10 mouse cellular contexts compared by ENCODE assay signal in the genomic region with DNA sequence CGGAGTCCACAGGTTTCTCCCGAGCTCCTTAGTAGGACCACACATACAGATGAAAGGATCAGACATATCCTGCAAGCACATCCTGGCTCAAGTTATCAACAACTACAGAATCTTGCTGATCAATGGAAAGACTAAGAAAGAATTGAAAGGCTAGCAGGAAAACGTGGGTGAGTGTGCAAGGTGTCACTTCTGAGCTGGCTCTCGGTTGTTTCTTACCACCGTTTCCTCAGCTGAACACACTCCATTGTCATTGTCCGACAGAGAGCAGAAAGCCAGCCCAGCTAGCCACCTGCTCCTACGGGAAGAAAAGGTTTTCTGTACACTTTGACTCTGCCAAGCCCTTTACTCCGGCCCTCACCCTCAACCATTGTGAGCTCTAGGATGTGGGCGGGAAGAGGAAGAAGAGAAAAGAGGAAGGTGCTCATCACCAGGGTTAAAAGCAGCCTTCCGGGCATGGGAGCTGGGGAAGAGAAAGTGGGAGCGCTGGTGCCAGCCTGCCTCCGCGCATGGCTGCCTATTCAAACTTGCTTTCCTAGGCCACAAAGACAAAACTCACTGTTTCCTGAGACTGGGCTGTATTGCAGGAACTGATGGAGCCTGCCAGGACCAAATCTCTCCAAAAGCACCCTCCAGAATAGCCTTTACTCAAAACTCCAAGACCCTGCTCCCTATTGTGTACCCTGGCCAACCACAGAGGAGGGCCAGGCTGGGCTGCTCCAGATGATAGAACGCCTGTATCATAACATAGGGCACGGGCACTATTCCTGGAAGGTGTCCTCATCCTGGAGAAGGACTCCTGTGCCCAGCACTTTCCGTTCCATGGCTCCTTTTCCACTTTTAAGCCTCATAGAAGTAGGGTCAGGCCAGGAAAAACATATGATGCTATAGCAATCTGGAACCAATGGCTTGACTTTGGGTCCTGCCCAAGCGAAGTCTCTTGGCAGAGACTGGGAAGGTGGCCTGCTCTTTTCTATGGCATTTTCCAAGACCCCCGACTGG.
DNase-seq lines count a peak whose midpoint lies in the region; ATAC-seq and TF ChIP-seq lines count a peak whose summit lies in the region.
"Had no signal": no experiment of that assay in that cellular context is flagged by ENCODE, and none has a peak within 500 bp of the region (broad histone marks: within the 10 kb centered on the region; RNA-seq: fewer than 3 reads in every experiment).

No protein-coding gene starts in this region.

- ATAC-seq in hindbrain, embryonic 13.5 days (ENCODE audit: low FRiP score) = no peak
- ATAC-seq in hindbrain, embryonic 12.5 days (ENCODE audit: low FRiP score) = no peak
- no peak for ATAC-seq in embryonic facial prominence, embryonic 11.5 days (replicated peaks; ENCODE audit: insufficient number of reproducible peaks, low FRiP score, low TSS enrichment, low read depth)
- no peak for ATAC-seq in kidney, postnatal 0 days (replicated peaks; ENCODE audit: low FRiP score, low read depth)

- H3K4me3 ChIP-seq in hindbrain, embryonic 13.5 days = no peak overlapping the region
- no peak overlapping the region for H3K4me3 ChIP-seq in hindbrain, embryonic 12.5 days
- H3K4me3 ChIP-seq in embryonic facial prominence, embryonic 11.5 days (ENCODE audit: low read depth, low read length) = no peak overlapping the region
- no peak overlapping the region for H3K4me3 ChIP-seq in kidney, postnatal 0 days (replicated peaks; ENCODE audit: low read depth, low read length)
- H3K4me3 ChIP-seq: erythroblast, embryonic 14.5 days had no signal

- no peak overlapping the region for H3K4me2 ChIP-seq in hindbrain, embryonic 13.5 days
- no peak overlapping the region for H3K4me2 ChIP-seq in hindbrain, embryonic 12.5 days (replicated peaks)
- no peak overlapping the region for H3K4me2 ChIP-seq in embryonic facial prominence, embryonic 11.5 days (ENCODE audit: low read depth, low read length)
- H3K4me2 ChIP-seq in kidney, postnatal 0 days (ENCODE audit: low read length) = no peak overlapping the region

- peak overlapping the region; percentile 52; the same call in 1 of the 2 replicates for H3K27ac ChIP-seq in hindbrain, embryonic 13.5 days
- no peak overlapping the region for H3K27ac ChIP-seq in hindbrain, embryonic 12.5 days
- peak overlapping the region; percentile 10 for H3K27ac ChIP-seq in embryonic facial prominence, embryonic 11.5 days (replicated peaks; ENCODE audit: low read depth, low read length)
- peak overlapping the region; percentile 70 for H3K27ac ChIP-seq in kidney, postnatal 0 days

- H3K4me1 ChIP-seq in hindbrain, embryonic 13.5 days (replicated peaks) = no peaks in the 10 kb centered on the region; the same call in 1 of the 2 replicates
- H3K4me1 ChIP-seq in hindbrain, embryonic 12.5 days = peaks cover 2% of the 10 kb centered on the region
- H3K4me1 ChIP-seq in embryonic facial prominence, embryonic 11.5 days (ENCODE audit: control insufficient read depth, insufficient read depth, low read length) = no peaks in the 10 kb centered on the region
- H3K4me1 ChIP-seq in kidney, postnatal 0 days (replicated peaks; ENCODE audit: insufficient read depth, low read length) = peaks cover 8% of the 10 kb centered on the region; the same call in 1 of the 2 replicates

- WGBS in hindbrain, embryonic 13.5 days = 72% methylated on average over 18 of the region's 18 CpGs
- WGBS in hindbrain, embryonic 12.5 days = 78% methylated on average over 18 of the region's 18 CpGs
- 77% methylated on average over 18 of the region's 18 CpGs for WGBS in embryonic facial prominence, embryonic 11.5 days
- WGBS in kidney, postnatal 0 days = 74% methylated on average over 18 of the region's 18 CpGs

- H3K9me3 ChIP-seq in hindbrain, embryonic 13.5 days = no peaks in the 10 kb centered on the region
- H3K9me3 ChIP-seq in hindbrain, embryonic 12.5 days (replicated peaks) = no peaks in the 10 kb centered on the region
- H3K9me3 ChIP-seq in embryonic facial prominence, embryonic 11.5 days (replicated peaks; ENCODE audit: control insufficient read depth, low read length) = no peaks in the 10 kb centered on the region
- H3K9me3 ChIP-seq in kidney, postnatal 0 days (replicated peaks; ENCODE audit: low read length) = no peaks in the 10 kb centered on the region
- H3K9me3 ChIP-seq: G1E had no signal

- peak; percentile 48 for DNase-seq in CD4-positive, CD25-positive, alpha-beta regulatory T cell, adult 2 months (ENCODE audit: low read depth, low spot score)
- DNase-seq in embryonic facial prominence, embryonic 11.5 days (ENCODE audit: low spot score) = no peak
- DNase-seq in kidney, postnatal 0 days (ENCODE audit: low spot score) = no peak
- DNase-seq in urinary bladder, postnatal 4 days (ENCODE audit: low spot score in 2 of 2) = no peak
- DNase-seq in right cerebral cortex, postnatal 4 days = no peak
- DNase-seq in embryo, embryonic 10 days (ENCODE audit: low spot score) = no peak

- no peaks in the 10 kb centered on the region for H3K27me3 ChIP-seq in hindbrain, embryonic 13.5 days
- H3K27me3 ChIP-seq in hindbrain, embryonic 12.5 days = no peaks in the 10 kb centered on the region
- H3K27me3 ChIP-seq in embryonic facial prominence, embryonic 11.5 days (ENCODE audit: control insufficient read depth, insufficient read depth, low read length) = no peaks in the 10 kb centered on the region
- no peaks in the 10 kb centered on the region for H3K27me3 ChIP-seq in kidney, postnatal 0 days (ENCODE audit: insufficient read depth, low read length)

- TF ChIP-seq CTCF in kidney, postnatal 0 days (IDR thresholded peaks at IDR 0.05; ENCODE audit: low read depth) = no peak

- no peak overlapping the region for H3K9ac ChIP-seq in hindbrain, embryonic 13.5 days
- H3K9ac ChIP-seq in hindbrain, embryonic 12.5 days = no peak overlapping the region
- H3K9ac ChIP-seq in embryonic facial prominence, embryonic 11.5 days (replicated peaks; ENCODE audit: low read length) = no peak overlapping the region
- no peak overlapping the region for H3K9ac ChIP-seq in kidney, postnatal 0 days (ENCODE audit: low read depth, low read length)

- no peaks in the 10 kb centered on the region for H3K36me3 ChIP-seq in hindbrain, embryonic 13.5 days
- H3K36me3 ChIP-seq in hindbrain, embryonic 12.5 days = no peaks in the 10 kb centered on the region
- no peaks in the 10 kb centered on the region for H3K36me3 ChIP-seq in embryonic facial prominence, embryonic 11.5 days (replicated peaks; ENCODE audit: control insufficient read depth, insufficient read depth, low read depth, low read length)
- no peaks in the 10 kb centered on the region for H3K36me3 ChIP-seq in kidney, postnatal 0 days (ENCODE audit: insufficient read depth, low read length)
